Mouse (Mus musculus): ENCODE results near the gene Gm29133. TPM values are rescaled to one million over a fixed set of nuclear protein-coding genes. Genes with fewer than 3 reads are reported as not detected.

Gene Gm29133
- polyA plus RNA-seq (2016; fragmentation: Nextera tagmentation; extraction: Ambion mirVana), result not detected in 2 replicates

DNA sequence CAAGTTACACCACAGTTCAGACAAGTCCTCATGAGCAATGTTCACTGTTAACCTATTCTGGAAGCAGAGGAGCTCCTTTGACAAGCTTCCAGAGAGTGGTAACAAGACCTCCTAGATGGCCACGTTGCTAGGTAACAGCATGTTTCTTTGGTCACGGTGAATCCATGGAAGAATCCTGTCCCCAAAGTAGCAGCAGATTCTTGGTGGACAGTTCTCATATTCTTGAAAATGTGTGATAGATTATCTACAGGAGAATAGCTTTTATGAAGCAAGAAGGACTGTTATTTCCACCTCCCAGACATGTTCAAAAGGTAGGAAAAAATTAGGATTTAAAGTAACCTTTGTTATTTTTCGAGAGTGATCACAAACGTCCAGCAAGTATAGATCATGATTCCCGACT, at the start of gene Gm29133:
Gene Gm29133 (plus strand): TSS at position 301 of the 400 bp plus-strand sequence.
- WGBS, result 77% methylated on average over 5 of the region's 5 CpGs
- no peak for DNase-seq (ENCODE audit: low spot score)
- Histone ChIP-seq H3K4me1 (no peaks in the 10 kb centered on the region), H3K27ac (no peak within 1 kb of the TSS), H3K27me3 (ENCODE audit: low read depth, poor library complexity, severe bottlenecking) (no peaks in the 10 kb centered on the region), H3K4me3 (no peak within 1 kb of the TSS), H3K9me3 (replicated peaks) (no peaks in the 10 kb centered on the region), H3K36me3 (no peaks in the 10 kb centered on the region)

GRCm38 (mm10) chr3:75699088-75699487, 48.9 kb upstream of the Gm29133 start:
- H3K27me3 ChIP-seq (ENCODE audit: low read depth, poor library complexity, severe bottlenecking), result no peaks in the 10 kb centered on the region
- DNase-seq (ENCODE audit: low spot score), result no peak
- no peaks in the 10 kb centered on the region for H3K4me1 ChIP-seq
- no peak overlapping the region for H3K4me3 ChIP-seq
- 92% methylated on average over 3 of the region's 3 CpGs for WGBS
- H3K27ac ChIP-seq, result no peak overlapping the region
- no peaks in the 10 kb centered on the region for H3K36me3 ChIP-seq
- no peaks in the 10 kb centered on the region for H3K9me3 ChIP-seq (replicated peaks)

- Histone ChIP-seq H3K27ac (no peak overlapping the region), H3K4me1 (no peaks in the 10 kb centered on the region), H3K4me3 (no peak overlapping the region), H3K36me3 (no peaks in the 10 kb centered on the region), H3K9me3 (replicated peaks) (no peaks in the 10 kb centered on the region), H3K27me3 (ENCODE audit: low read depth, poor library complexity, severe bottlenecking) (no peaks in the 10 kb centered on the region)
- 68% methylated on average over 3 of the region's 3 CpGs for WGBS
- DNase-seq (ENCODE audit: low spot score), result no peak
Observed at GRCm38 (mm10) chr3:75701336-75701735, 46.7 kb upstream of the Gm29133 start.

DNA sequence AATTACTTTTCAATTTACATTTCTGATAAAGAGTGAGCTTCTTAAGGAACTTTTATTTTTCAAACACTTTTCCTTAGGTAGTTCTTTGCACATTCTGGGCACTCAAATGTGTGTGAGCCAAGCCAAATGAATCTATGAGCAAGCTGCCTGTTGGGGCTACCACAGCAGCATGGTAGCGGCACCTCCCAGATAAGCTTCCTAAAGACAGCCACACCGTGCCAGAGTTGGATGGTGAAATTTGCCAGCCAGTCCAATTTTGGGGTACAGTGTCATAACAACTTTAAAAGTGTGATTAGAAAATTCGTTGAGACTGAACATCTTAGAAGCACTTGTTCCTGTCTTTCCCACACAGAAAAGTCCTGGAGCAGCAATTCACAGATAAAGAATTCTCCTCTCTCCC, 41.5 kb upstream of the Gm29133 start:
- Histone ChIP-seq H3K9me3 (replicated peaks) (no peaks in the 10 kb centered on the region), H3K4me3 (no peak overlapping the region), H3K27me3 (ENCODE audit: low read depth, poor library complexity, severe bottlenecking) (no peaks in the 10 kb centered on the region), H3K4me1 (no peaks in the 10 kb centered on the region), H3K27ac (no peak overlapping the region), H3K36me3 (no peaks in the 10 kb centered on the region)
- WGBS, result 75% methylated on average over 3 of the region's 3 CpGs
- DNase-seq (ENCODE audit: low spot score), result no peak

DNA sequence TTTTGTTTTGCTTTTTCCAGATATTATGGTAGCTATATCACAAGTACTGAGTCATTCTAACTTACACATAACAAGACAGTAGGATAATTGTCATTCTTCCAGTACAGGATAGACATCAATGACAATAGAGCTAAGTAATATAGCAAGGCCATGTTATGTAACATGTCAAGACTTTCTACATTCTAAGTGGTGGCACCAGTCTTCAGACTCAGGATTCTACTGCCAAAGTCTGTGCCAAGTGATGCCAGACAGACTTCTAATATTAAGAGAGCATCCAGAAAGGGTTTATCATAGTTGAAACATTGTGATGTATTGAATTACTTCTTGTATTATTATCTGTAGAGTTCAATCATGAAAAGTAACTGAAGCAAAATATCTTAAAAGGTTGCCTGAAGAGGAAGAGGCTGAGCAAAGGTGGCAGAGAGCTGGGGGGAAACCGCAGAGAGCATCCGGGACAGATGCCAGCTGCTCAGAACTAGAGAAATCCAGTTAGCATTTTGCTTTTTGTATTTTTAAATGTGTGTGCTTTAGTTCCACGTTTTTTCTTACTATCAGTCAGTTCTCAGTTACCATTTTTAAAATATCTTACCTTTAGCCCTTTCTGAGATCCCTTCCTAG, 34.2 kb upstream of the Gm29133 start:
- WGBS, result 76% methylated on average over 3 of the region's 3 CpGs
- no peaks in the 10 kb centered on the region for H3K36me3 ChIP-seq

GRCm38 (mm10) chr3:75720663-75721062, 27.3 kb upstream of the Gm29133 start:
- Histone ChIP-seq H3K4me1 (no peaks in the 10 kb centered on the region), H3K4me3 (no peak overlapping the region), H3K27me3 (ENCODE audit: low read depth, poor library complexity, severe bottlenecking) (no peaks in the 10 kb centered on the region), H3K9me3 (replicated peaks) (no peaks in the 10 kb centered on the region), H3K27ac (no peak overlapping the region), H3K36me3 (no peaks in the 10 kb centered on the region)
- 40% methylated on average over 2 of the region's 2 CpGs for WGBS
- DNase-seq (ENCODE audit: low spot score), result no peak

More for the DNA sequence above, 34.2 kb upstream of the Gm29133 start:
- DNase-seq (ENCODE audit: low spot score), result no peak
- H3K9me3 ChIP-seq (replicated peaks), result no peaks in the 10 kb centered on the region
- no peaks in the 10 kb centered on the region for H3K4me1 ChIP-seq
- no peak overlapping the region for H3K4me3 ChIP-seq
- no peak overlapping the region for H3K27ac ChIP-seq
- H3K27me3 ChIP-seq (ENCODE audit: low read depth, poor library complexity, severe bottlenecking), result no peaks in the 10 kb centered on the region

GRCm38 (mm10) chr3:75730982-75731600, 16.9 kb upstream of the Gm29133 start:
- Histone ChIP-seq H3K4me1 (no peaks in the 10 kb centered on the region), H3K4me3 (no peak overlapping the region), H3K27ac (no peak overlapping the region), H3K36me3 (no peaks in the 10 kb centered on the region), H3K27me3 (ENCODE audit: low read depth, poor library complexity, severe bottlenecking) (no peaks in the 10 kb centered on the region), H3K9me3 (replicated peaks) (no peaks in the 10 kb centered on the region)
- 88% methylated on average over 3 of the region's 3 CpGs for WGBS
- no peak for DNase-seq (ENCODE audit: low spot score)

DNA sequence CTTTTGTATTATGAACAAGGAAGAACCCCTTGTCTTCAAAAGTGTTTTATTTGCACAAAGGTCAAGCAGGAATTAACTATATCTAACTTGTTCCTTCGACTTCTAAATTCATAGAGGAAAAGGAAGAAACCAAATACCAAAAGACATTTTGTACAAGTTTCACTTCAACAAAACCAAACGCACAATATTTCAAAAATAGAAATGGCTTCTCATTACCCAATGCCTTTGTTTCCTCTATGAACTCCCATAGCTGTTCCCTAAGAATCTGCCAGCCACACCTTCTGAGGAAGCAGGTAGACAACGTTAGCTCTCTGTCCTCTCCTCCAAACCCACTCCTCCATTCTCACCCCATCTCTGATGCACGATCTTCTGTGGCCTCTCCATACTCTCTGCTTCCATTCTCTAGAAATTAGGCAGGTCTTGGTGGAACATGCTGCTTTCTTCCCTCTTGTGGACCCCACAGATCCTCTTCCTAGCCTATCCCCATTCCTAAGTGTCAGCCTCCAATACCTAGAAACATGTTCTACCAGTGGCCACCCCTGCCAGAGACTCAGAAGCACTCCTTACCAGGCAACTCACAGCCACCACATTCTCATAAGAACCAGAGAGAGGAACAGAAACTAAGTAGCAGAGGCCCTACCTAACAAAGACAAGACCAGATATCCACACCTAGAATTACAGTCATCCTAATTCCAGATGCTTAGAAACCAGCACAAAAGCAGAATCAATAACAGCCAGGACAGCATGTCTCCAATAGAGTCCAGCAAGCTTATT, 4.1 kb upstream of the Gm29133 start:
- Histone ChIP-seq H3K4me3 (no peak overlapping the region), H3K36me3 (no peaks in the 10 kb centered on the region), H3K4me1 (no peaks in the 10 kb centered on the region), H3K27me3 (ENCODE audit: low read depth, poor library complexity, severe bottlenecking) (no peaks in the 10 kb centered on the region), H3K27ac (no peak overlapping the region), H3K9me3 (replicated peaks) (no peaks in the 10 kb centered on the region)
- 81% methylated on average over 4 of the region's 4 CpGs for WGBS
- no peak for DNase-seq (ENCODE audit: low spot score)

GRCm38 (mm10) chr3:75745343-75745742, 2.7 kb upstream of the Gm29133 start:
- WGBS, result 74% methylated on average over 2 of the region's 2 CpGs
- Histone ChIP-seq H3K4me3 (no peak overlapping the region), H3K9me3 (replicated peaks) (no peaks in the 10 kb centered on the region), H3K4me1 (no peaks in the 10 kb centered on the region), H3K27me3 (ENCODE audit: low read depth, poor library complexity, severe bottlenecking) (no peaks in the 10 kb centered on the region), H3K27ac (no peak overlapping the region), H3K36me3 (no peaks in the 10 kb centered on the region)
- DNase-seq (ENCODE audit: low spot score), result no peak

GRCm38 (mm10) chr3:75763351-75763750, 15.4 kb downstream of the Gm29133 start:
- Histone ChIP-seq H3K36me3 (no peaks in the 10 kb centered on the region), H3K4me3 (no peak overlapping the region), H3K27me3 (ENCODE audit: low read depth, poor library complexity, severe bottlenecking) (no peaks in the 10 kb centered on the region), H3K4me1 (no peaks in the 10 kb centered on the region), H3K9me3 (replicated peaks) (no peaks in the 10 kb centered on the region), H3K27ac (no peak overlapping the region)
- 73% methylated on average over 2 of the region's 2 CpGs for WGBS
- no peak for DNase-seq (ENCODE audit: low spot score)

- H3K9me3 ChIP-seq (replicated peaks), result no peaks in the 10 kb centered on the region
- H3K27ac ChIP-seq, result no peak overlapping the region
- no peaks in the 10 kb centered on the region for H3K4me1 ChIP-seq
- no peaks in the 10 kb centered on the region for H3K27me3 ChIP-seq (ENCODE audit: low read depth, poor library complexity, severe bottlenecking)
- DNase-seq (ENCODE audit: low spot score), result no peak
- H3K4me3 ChIP-seq, result no peak overlapping the region
- no peaks in the 10 kb centered on the region for H3K36me3 ChIP-seq
- WGBS, result 90% methylated on average over 2 of the region's 2 CpGs
Observed at GRCm38 (mm10) chr3:75774253-75774652, 26.3 kb downstream of the Gm29133 start.

- no peak overlapping the region for H3K4me3 ChIP-seq
- DNase-seq (ENCODE audit: low spot score), result no peak
- no peaks in the 10 kb centered on the region for H3K4me1 ChIP-seq
- no peaks in the 10 kb centered on the region for H3K9me3 ChIP-seq (replicated peaks)
- H3K36me3 ChIP-seq, result no peaks in the 10 kb centered on the region
- H3K27me3 ChIP-seq (ENCODE audit: low read depth, poor library complexity, severe bottlenecking), result no peaks in the 10 kb centered on the region
- no peak overlapping the region for H3K27ac ChIP-seq
Observed at GRCm38 (mm10) chr3:75808001-75808400, 60.0 kb downstream of the Gm29133 start.

DNA sequence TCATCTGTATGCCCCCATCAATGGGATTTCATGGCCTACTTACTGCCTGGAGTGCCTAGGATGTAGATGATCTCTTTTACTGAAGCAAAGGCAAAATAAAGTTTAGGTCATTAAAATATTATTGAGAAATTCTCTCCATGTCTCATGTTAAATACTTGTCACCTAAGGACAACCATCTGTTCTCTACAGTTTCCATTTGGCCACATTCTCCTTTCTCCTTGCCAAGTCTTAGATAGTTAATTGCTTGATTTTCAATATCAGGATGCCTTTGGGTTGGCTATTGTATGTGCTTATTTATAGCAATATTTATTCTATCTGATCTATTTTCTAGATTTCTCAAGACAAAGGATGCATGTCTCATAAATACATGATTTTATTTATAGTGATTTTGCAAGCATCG, 75.9 kb downstream of the Gm29133 start:
- H3K4me1 ChIP-seq, result no peaks in the 10 kb centered on the region
- no peaks in the 10 kb centered on the region for H3K27me3 ChIP-seq (ENCODE audit: low read depth, poor library complexity, severe bottlenecking)
- H3K27ac ChIP-seq, result no peak overlapping the region
- no peak overlapping the region for H3K4me3 ChIP-seq
- no peaks in the 10 kb centered on the region for H3K9me3 ChIP-seq (replicated peaks)
- no peaks in the 10 kb centered on the region for H3K36me3 ChIP-seq
- 89% methylated on average over 1 of the region's 1 CpGs for WGBS
- no peak for DNase-seq (ENCODE audit: low spot score)
